Mouse (Mus musculus): ENCODE data around the gene Opalin. TPM values are rescaled to one million over a fixed set of nuclear protein-coding genes. Genes with fewer than 3 reads are reported as not detected.

Gene Opalin
- not detected in 2 replicates for polyA plus RNA-seq (2016; fragmentation: Nextera tagmentation; extraction: Ambion mirVana)

DNA sequence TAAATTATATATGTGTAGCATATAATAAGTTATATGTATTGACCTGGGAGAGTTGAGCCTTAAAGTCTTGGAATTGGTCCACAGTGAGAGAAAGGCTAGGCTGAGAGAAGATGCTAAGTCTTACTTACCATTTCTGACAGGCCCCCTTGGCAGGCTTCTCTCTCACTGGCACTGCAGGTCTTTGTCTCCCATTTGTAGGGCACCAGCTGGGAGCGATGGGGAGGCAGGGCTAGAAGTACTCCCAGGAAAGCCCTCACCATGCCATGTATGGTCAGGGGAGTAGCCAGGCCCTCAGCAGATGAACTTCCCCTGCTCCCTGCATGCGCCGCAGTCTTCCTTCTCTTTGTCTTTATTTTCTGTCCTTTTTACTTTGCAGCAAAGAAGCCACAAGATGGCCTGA, at the start of gene Opalin:
Gene Opalin, minus strand, starts transcription at position 208 of the 400 bp plus-strand sequence.
- ATAC-seq (ENCODE audit: insufficient number of reproducible peaks, insufficient read depth, low FRiP score, low TSS enrichment), result no peak
- Histone ChIP-seq H3K36me3 (no peaks in the 10 kb centered on the region), H3K9ac (no peak within 1 kb of the TSS), H3K4me1 (peaks cover 3% of the 10 kb centered on the region; the same call in 1 of the 2 replicates), H3K27ac (no peak within 1 kb of the TSS), H3K4me3 (no peak within 1 kb of the TSS), H3K27me3 (no peaks in the 10 kb centered on the region), H3K9me3 (no peaks in the 10 kb centered on the region), H3K4me2 (replicated peaks) (no peak within 1 kb of the TSS)
- WGBS, result 81% methylated on average over 3 of the region's 3 CpGs

DNA sequence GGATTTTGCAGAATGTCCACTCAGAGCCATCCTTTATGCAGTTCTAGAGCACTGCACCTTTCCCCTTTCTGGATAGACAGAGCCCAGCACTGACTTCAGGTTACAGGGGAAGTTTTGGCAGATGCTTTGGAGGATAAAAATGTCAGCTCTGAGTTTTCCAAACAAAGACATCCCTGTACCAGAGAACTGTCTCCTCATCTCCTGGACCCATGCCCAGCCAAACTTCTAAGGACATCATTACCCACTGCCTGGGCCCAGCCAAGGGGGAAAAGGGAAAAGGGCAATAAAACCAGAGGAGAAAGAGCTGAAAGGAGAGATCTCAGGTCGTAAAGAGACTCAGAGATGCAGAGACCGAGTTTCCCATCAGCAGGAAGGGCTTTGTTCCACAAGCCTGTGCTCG, 46.1 kb upstream of the Opalin start:
- H3K4me3 ChIP-seq, result no peak overlapping the region
- H3K36me3 ChIP-seq, result no peaks in the 10 kb centered on the region
- no peak for ATAC-seq (ENCODE audit: insufficient number of reproducible peaks, insufficient read depth, low FRiP score, low TSS enrichment)
- no peak overlapping the region for H3K9ac ChIP-seq
- no peaks in the 10 kb centered on the region for H3K27me3 ChIP-seq
- no peaks in the 10 kb centered on the region for H3K9me3 ChIP-seq
- 40% methylated on average over 3 of the region's 3 CpGs for WGBS
- H3K4me1 ChIP-seq, result peaks cover 9% of the 10 kb centered on the region; the same call in 1 of the 2 replicates
- H3K4me2 ChIP-seq (replicated peaks), result no peak overlapping the region
- H3K27ac ChIP-seq, result no peak overlapping the region

- Histone ChIP-seq H3K27ac (no peak overlapping the region), H3K4me2 (replicated peaks) (no peak overlapping the region), H3K36me3 (no peaks in the 10 kb centered on the region), H3K4me1 (peaks cover 16% of the 10 kb centered on the region; the same call in 1 of the 2 replicates), H3K9ac (no peak overlapping the region), H3K9me3 (no peaks in the 10 kb centered on the region), H3K27me3 (no peaks in the 10 kb centered on the region), H3K4me3 (no peak overlapping the region)
- no peak for ATAC-seq (ENCODE audit: insufficient number of reproducible peaks, insufficient read depth, low FRiP score, low TSS enrichment)
- 94% methylated on average over 13 of the region's 13 CpGs for WGBS
Observed at GRCm38 (mm10) chr19:41119924-41120323, 43.0 kb upstream of the Opalin start.

GRCm38 (mm10) chr19:41118346-41118745, 41.4 kb upstream of the Opalin start:
- Histone ChIP-seq H3K4me2 (replicated peaks) (no peak overlapping the region), H3K9ac (no peak overlapping the region), H3K9me3 (no peaks in the 10 kb centered on the region), H3K27me3 (no peaks in the 10 kb centered on the region), H3K27ac (0 out of 2 replicates have a peak overlapping the region, but pooled peaks have one; percentile 19), H3K4me3 (no peak overlapping the region), H3K36me3 (no peaks in the 10 kb centered on the region), H3K4me1 (peaks cover 19% of the 10 kb centered on the region; the same call in 1 of the 2 replicates)
- ATAC-seq (ENCODE audit: insufficient number of reproducible peaks, insufficient read depth, low FRiP score, low TSS enrichment), result no peak
- 30% methylated on average over 6 of the region's 6 CpGs for WGBS

- Histone ChIP-seq H3K9ac (no peak overlapping the region), H3K27ac (no peak overlapping the region), H3K4me1 (peaks cover 19% of the 10 kb centered on the region; the same call in 1 of the 2 replicates), H3K9me3 (no peaks in the 10 kb centered on the region), H3K4me3 (no peak overlapping the region), H3K36me3 (no peaks in the 10 kb centered on the region), H3K4me2 (replicated peaks) (no peak overlapping the region), H3K27me3 (no peaks in the 10 kb centered on the region)
- ATAC-seq (ENCODE audit: insufficient number of reproducible peaks, insufficient read depth, low FRiP score, low TSS enrichment), result no peak
- WGBS, result 88% methylated on average over 4 of the region's 4 CpGs
Observed at GRCm38 (mm10) chr19:41117334-41117733, 40.4 kb upstream of the Opalin start.

DNA sequence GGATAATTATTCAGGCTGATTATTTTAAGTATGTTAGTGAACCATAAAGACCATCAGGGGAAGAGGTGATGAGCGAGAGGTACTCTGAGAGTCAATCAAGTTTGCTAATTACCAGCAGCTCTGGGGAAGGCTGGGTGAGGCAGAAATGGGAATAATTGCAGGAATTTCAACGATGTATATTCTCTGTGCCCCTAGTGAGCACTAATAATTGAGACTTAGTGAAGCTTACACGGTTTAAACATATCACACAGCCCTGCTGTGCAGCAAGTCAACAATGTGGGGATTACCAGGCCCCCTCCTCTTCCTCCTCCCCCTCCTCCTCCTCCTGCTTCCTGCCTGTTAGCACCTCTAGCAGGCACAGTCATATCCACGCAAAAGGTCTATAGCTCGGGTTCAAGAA, 37.7 kb upstream of the Opalin start:
- WGBS, result 41% methylated on average over 5 of the region's 5 CpGs
- no peak overlapping the region for H3K9ac ChIP-seq
- no peaks in the 10 kb centered on the region for H3K27me3 ChIP-seq
- no peak overlapping the region for H3K4me2 ChIP-seq (replicated peaks)
- no peak; the same call in 1 of the 2 replicates for ATAC-seq (ENCODE audit: insufficient number of reproducible peaks, insufficient read depth, low FRiP score, low TSS enrichment)
- no peaks in the 10 kb centered on the region for H3K9me3 ChIP-seq
- H3K36me3 ChIP-seq, result no peaks in the 10 kb centered on the region
- H3K4me3 ChIP-seq, result no peak overlapping the region
- H3K4me1 ChIP-seq, result peaks cover 19% of the 10 kb centered on the region; the same call in 1 of the 2 replicates
- H3K27ac ChIP-seq, result no peak overlapping the region

DNA sequence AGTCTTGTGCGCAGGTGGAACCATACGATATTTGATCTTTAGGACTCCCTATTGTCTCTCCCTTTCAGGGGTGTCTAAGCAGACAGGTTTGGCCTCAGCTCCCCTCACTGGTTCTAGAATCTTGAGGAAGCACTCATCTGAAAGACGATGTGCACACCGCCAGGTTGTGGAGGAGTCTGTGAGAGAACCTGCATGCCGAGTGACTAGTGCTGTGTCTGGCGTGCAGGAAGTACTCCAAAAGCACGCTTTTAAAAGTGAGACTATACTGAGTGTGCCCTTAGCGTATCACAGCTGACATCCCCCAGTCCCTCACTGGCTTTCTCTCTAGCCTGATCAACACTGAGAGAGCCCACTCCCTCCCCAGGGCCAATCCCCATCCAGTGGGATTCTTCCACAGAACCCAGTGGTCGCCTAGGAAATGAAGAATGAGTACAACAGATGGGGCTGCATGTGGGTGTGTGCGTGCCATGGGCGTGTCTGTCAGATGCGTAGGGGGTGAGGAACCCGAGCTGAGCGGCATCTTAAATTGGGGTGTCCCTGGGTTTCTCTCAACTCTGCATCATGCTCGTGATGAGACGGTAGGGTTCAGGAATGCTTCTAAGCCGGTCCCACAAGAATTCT, 37.1 kb upstream of the Opalin start:
- peaks cover 19% of the 10 kb centered on the region; the same call in 1 of the 2 replicates for H3K4me1 ChIP-seq
- no peak overlapping the region for H3K9ac ChIP-seq
- no peaks in the 10 kb centered on the region for H3K36me3 ChIP-seq
- no peaks in the 10 kb centered on the region for H3K9me3 ChIP-seq
- no peak overlapping the region for H3K27ac ChIP-seq
- H3K27me3 ChIP-seq, result no peaks in the 10 kb centered on the region
- WGBS, result 69% methylated on average over 17 of the region's 17 CpGs
- H3K4me2 ChIP-seq (replicated peaks), result no peak overlapping the region
- peak; percentile 44; the same call in 1 of the 2 replicates for ATAC-seq (ENCODE audit: insufficient number of reproducible peaks, insufficient read depth, low FRiP score, low TSS enrichment)
- no peak overlapping the region for H3K4me3 ChIP-seq

- Histone ChIP-seq H3K4me1 (0 out of 2 replicates have a peak, but pooled peaks cover 6% of the 10 kb centered on the region), H3K27ac (no peak overlapping the region), H3K9me3 (no peaks in the 10 kb centered on the region), H3K36me3 (no peaks in the 10 kb centered on the region), H3K27me3 (no peaks in the 10 kb centered on the region), H3K4me2 (replicated peaks) (no peak overlapping the region), H3K9ac (no peak overlapping the region), H3K4me3 (no peak overlapping the region)
- ATAC-seq (ENCODE audit: insufficient number of reproducible peaks, insufficient read depth, low FRiP score, low TSS enrichment), result no peak
- 61% methylated on average over 6 of the region's 6 CpGs for WGBS
Observed at GRCm38 (mm10) chr19:41112609-41113008, 35.7 kb upstream of the Opalin start.

DNA sequence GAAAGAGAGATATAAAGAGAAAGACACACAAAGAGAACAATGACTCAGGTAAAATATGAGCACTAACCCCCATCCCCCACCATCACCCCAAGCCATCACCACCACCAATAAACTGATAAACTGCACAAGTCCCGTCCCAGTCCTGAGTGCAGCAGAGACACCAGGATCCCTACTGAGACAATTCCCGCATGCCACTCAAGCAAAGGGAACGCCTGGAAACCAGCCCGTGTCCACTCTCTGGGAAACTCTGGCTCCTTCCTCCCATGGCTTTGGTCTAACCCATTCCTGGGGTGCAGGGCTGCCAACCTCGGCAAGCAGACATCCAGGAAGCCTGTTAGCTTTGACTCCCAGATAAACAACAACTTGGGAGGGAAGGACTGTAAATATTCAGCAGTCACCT, 33.1 kb upstream of the Opalin start:
- no peak for ATAC-seq (ENCODE audit: insufficient number of reproducible peaks, insufficient read depth, low FRiP score, low TSS enrichment)
- no peak overlapping the region for H3K9ac ChIP-seq
- no peak overlapping the region for H3K27ac ChIP-seq
- no peaks in the 10 kb centered on the region for H3K9me3 ChIP-seq
- whole genome bisulfite sequencing, result 57% methylated on average over 5 of the region's 5 CpGs
- no peak overlapping the region for H3K4me3 ChIP-seq
- H3K36me3 ChIP-seq, result no peaks in the 10 kb centered on the region
- no peak overlapping the region for H3K4me2 ChIP-seq (replicated peaks)
- no peaks in the 10 kb centered on the region for H3K27me3 ChIP-seq
- 0 out of 2 replicates have a peak, but pooled peaks cover 4% of the 10 kb centered on the region for H3K4me1 ChIP-seq

- no peaks in the 10 kb centered on the region for H3K9me3 ChIP-seq
- no peak overlapping the region for H3K27ac ChIP-seq
- no peak overlapping the region for H3K4me2 ChIP-seq (replicated peaks)
- H3K27me3 ChIP-seq, result no peaks in the 10 kb centered on the region
- no peak overlapping the region for H3K9ac ChIP-seq
- H3K4me1 ChIP-seq, result no peaks in the 10 kb centered on the region
- no peak overlapping the region for H3K4me3 ChIP-seq
- no peak for ATAC-seq (ENCODE audit: insufficient number of reproducible peaks, insufficient read depth, low FRiP score, low TSS enrichment)
- WGBS, result 77% methylated on average over 8 of the region's 8 CpGs
- no peaks in the 10 kb centered on the region for H3K36me3 ChIP-seq
Observed at GRCm38 (mm10) chr19:41109496-41109895, 32.6 kb upstream of the Opalin start.

- Histone ChIP-seq H3K4me3 (no peak overlapping the region), H3K4me2 (replicated peaks) (no peak overlapping the region), H3K36me3 (no peaks in the 10 kb centered on the region), H3K27me3 (no peaks in the 10 kb centered on the region), H3K4me1 (no peaks in the 10 kb centered on the region), H3K9me3 (no peaks in the 10 kb centered on the region), H3K27ac (no peak overlapping the region), H3K9ac (no peak overlapping the region)
- WGBS, result 90% methylated on average over 7 of the region's 7 CpGs
- ATAC-seq (ENCODE audit: insufficient number of reproducible peaks, insufficient read depth, low FRiP score, low TSS enrichment), result no peak
Observed at GRCm38 (mm10) chr19:41108666-41109065, 31.8 kb upstream of the Opalin start.

- Histone ChIP-seq H3K9me3 (no peaks in the 10 kb centered on the region), H3K27me3 (no peaks in the 10 kb centered on the region), H3K27ac (no peak overlapping the region), H3K4me2 (replicated peaks) (no peak overlapping the region), H3K4me1 (no peaks in the 10 kb centered on the region), H3K4me3 (no peak overlapping the region), H3K36me3 (no peaks in the 10 kb centered on the region), H3K9ac (no peak overlapping the region)
- WGBS, result 50% methylated on average over 8 of the region's 8 CpGs
- 0 out of 2 replicates have a peak, but pooled peaks have one; percentile 53 for ATAC-seq (ENCODE audit: insufficient number of reproducible peaks, insufficient read depth, low FRiP score, low TSS enrichment)
Observed at GRCm38 (mm10) chr19:41107530-41107929, 30.6 kb upstream of the Opalin start.
